In genomic region chr10:77282822-77283221, GRCm38 (mm10) we compare ENCODE assay signal across 8 mouse cellular contexts. TPM values are rescaled to one million over a fixed set of nuclear protein-coding genes. Genes with fewer than 3 reads are reported as not detected.
DNase-seq lines count a peak whose midpoint lies in the region; ATAC-seq lines count a peak whose summit lies in the region.

No protein-coding gene starts in this region.

- no peak overlapping the region for H3K4me3 ChIP-seq in heart, embryonic 10.5 days
- no peak overlapping the region for H3K4me3 ChIP-seq in hindbrain, embryonic 16.5 days (ENCODE audit: low read length)
- no peak overlapping the region for H3K4me3 ChIP-seq in midbrain, embryonic 14.5 days (replicated peaks; ENCODE audit: low read depth, low read length)

- H3K9me3 ChIP-seq in heart, embryonic 10.5 days, result no peaks in the 10 kb centered on the region
- no peaks in the 10 kb centered on the region for H3K9me3 ChIP-seq in hindbrain, embryonic 16.5 days (ENCODE audit: control insufficient read depth, low read length)
- no peaks in the 10 kb centered on the region for H3K9me3 ChIP-seq in midbrain, embryonic 14.5 days (ENCODE audit: control insufficient read depth, low read length)

- H3K36me3 ChIP-seq in heart, embryonic 10.5 days, result no peaks in the 10 kb centered on the region
- H3K36me3 ChIP-seq in hindbrain, embryonic 16.5 days (ENCODE audit: control insufficient read depth, insufficient read depth, low read length), result no peaks in the 10 kb centered on the region
- H3K36me3 ChIP-seq in midbrain, embryonic 14.5 days (ENCODE audit: control insufficient read depth, insufficient read depth, low read length), result no peaks in the 10 kb centered on the region
- H3K36me3 ChIP-seq in splenic B cell, adult 2 months (ENCODE audit: control insufficient read depth, insufficient read depth, low read length, poor library complexity, severe bottlenecking), result no peaks in the 10 kb centered on the region

- DNase-seq in heart, adult 18-20 months, result peak; percentile 76 to 90
- no peak for DNase-seq in heart, embryonic 10.5 days (ENCODE audit: low spot score)
- DNase-seq in adrenal gland, postnatal 14 days, result peak; percentile 88
- peak; percentile 74 for DNase-seq in embryo, embryonic 9.5 days (ENCODE audit: extremely low spot score)
- peak; percentile 80 to 85 for DNase-seq in left cerebral cortex, adult 18-20 months (ENCODE audit: low spot score in 2 of 2)
- peak; percentile 88 for DNase-seq in midbrain, embryonic 14.5 days
- DNase-seq in splenic B cell, adult 2 months (ENCODE audit: low read depth, low spot score), result peak; percentile 86

- peaks cover 23% of the 10 kb centered on the region for H3K4me1 ChIP-seq in heart, embryonic 10.5 days
- H3K4me1 ChIP-seq in hindbrain, embryonic 16.5 days (ENCODE audit: control insufficient read depth, insufficient read depth, low read depth, low read length), result no peaks in the 10 kb centered on the region
- no peaks in the 10 kb centered on the region for H3K4me1 ChIP-seq in midbrain, embryonic 14.5 days (ENCODE audit: control insufficient read depth, insufficient read depth, low read length)

- no peak overlapping the region for H3K27ac ChIP-seq in heart, embryonic 10.5 days
- no peak overlapping the region for H3K27ac ChIP-seq in hindbrain, embryonic 16.5 days (ENCODE audit: low read depth, low read length)
- no peak overlapping the region for H3K27ac ChIP-seq in midbrain, embryonic 14.5 days (replicated peaks; ENCODE audit: low read depth, low read length)

- peak; percentile 48; the same call in 1 of the 2 replicates for ATAC-seq in hindbrain, embryonic 16.5 days
- no peak for ATAC-seq in midbrain, embryonic 14.5 days (ENCODE audit: low FRiP score, low TSS enrichment)

- 0 out of 2 replicates have a peak, but pooled peaks cover 12% of the 10 kb centered on the region for H3K27me3 ChIP-seq in heart, embryonic 10.5 days (ENCODE audit: insufficient read depth, poor library complexity, severe bottlenecking)
- no peaks in the 10 kb centered on the region for H3K27me3 ChIP-seq in hindbrain, embryonic 16.5 days (replicated peaks; ENCODE audit: control insufficient read depth, insufficient read depth, low read length)
- H3K27me3 ChIP-seq in midbrain, embryonic 14.5 days (ENCODE audit: control insufficient read depth, insufficient read depth, low read length), result no peaks in the 10 kb centered on the region
- H3K27me3 ChIP-seq in splenic B cell, adult 2 months (ENCODE audit: control insufficient read depth, insufficient read depth, low read length, poor library complexity, severe bottlenecking), result no peaks in the 10 kb centered on the region

- WGBS in heart, embryonic 10.5 days, result 22% methylated on average over 6 of the region's 6 CpGs
- 17% methylated on average over 6 of the region's 6 CpGs for WGBS in hindbrain, embryonic 16.5 days
- WGBS in midbrain, embryonic 14.5 days, result 18% methylated on average over 6 of the region's 6 CpGs

- H3K9ac ChIP-seq in hindbrain, embryonic 16.5 days (ENCODE audit: low read depth, low read length), result no peak overlapping the region
- no peak overlapping the region for H3K9ac ChIP-seq in midbrain, embryonic 14.5 days (replicated peaks; ENCODE audit: low read length)

- no peak overlapping the region for H3K4me2 ChIP-seq in hindbrain, embryonic 16.5 days (ENCODE audit: low read length)
- H3K4me2 ChIP-seq in midbrain, embryonic 14.5 days (ENCODE audit: low read length), result no peak overlapping the region

RNA-seq across cellular contexts. Expression of gene Pofut2, which starts 23.8 kb away (rescaled TPM):
- total RNA-seq in heart, adult 18-20 months (2021), result 10 to 100 TPM; 42.2 to 42.9 TPM
- polyA plus RNA-seq in heart, embryonic 10.5 days (2016; fragmentation: Nextera tagmentation; extraction: Ambion mirVana), result 119 and 137 TPM in 2 replicates
- 72.6 and 78.3 TPM in 2 replicates for total RNA-seq in adrenal gland, postnatal 14 days (2021)
- 58.8 and 65.7 TPM in 2 replicates for polyA plus RNA-seq in hindbrain, embryonic 16.5 days (2015; fragmentation: Nextera tagmentation; extraction: Ambion mirVana)
- 10 to 100 TPM; 33.4 to 37.9 TPM for total RNA-seq in left cerebral cortex, adult 18-20 months (2021)
- polyA plus RNA-seq in midbrain, embryonic 14.5 days (2014; fragmentation: Nextera tagmentation; extraction: Ambion mirVana), result 43.4 and 52.0 TPM in 2 replicates
